Mouse (Mus musculus) yolk sac, embryonic 10.5 days (tissue): ENCODE measurements at regions not wholly inside any gene's neighbourhood (a gene's known extent, or its start where the extent isn't known, plus 50 kb on each side); places are given as distances from the start of the nearest gene placed in this dataset.
"Not testable (repeated sequence)": the region's sequence is repeated elsewhere in the genome, so short reads cannot be mapped to it uniquely, and the experiment has no call there.

Experiments
- DNase-seq: peaks from one replicate; pipeline ENCODE4 v3.0.0-alpha.2; 2017; ENCODE audit warnings: low spot score

- DNase-seq, result not testable (repeated sequence)
Measured at GRCm38 (mm10) chr14:53324367-53324766, 828.8 kb upstream of the Olfr1507 start.

- not testable (repeated sequence) for DNase-seq
Measured at GRCm38 (mm10) chr14:53318512-53319309, 823.2 kb upstream of the Olfr1507 start.

DNA sequence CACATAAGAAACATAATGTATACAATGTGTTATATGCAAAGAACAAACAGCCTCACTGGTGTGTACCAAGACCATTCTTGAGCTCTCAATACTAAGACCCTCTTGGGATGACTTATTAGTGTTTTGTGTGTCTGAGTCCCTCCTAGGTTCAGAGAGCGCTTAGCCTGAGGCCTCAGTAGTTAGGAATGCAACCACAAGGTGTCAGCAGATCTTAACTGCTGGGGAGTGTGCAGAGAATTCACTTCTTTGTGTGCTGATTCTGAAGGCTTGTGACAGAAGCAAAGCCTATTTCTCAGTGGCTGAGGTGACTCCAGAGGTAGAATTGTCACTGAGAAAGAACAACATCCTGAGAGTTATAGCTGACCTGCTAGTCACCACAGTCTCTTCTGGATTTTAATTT, 816.9 kb upstream of the Olfr1507 start:
- DNase-seq, result not testable (repeated sequence)

- not testable (repeated sequence) for DNase-seq
Measured at GRCm38 (mm10) chr14:53303179-53303578, 807.6 kb upstream of the Olfr1507 start.

DNA sequence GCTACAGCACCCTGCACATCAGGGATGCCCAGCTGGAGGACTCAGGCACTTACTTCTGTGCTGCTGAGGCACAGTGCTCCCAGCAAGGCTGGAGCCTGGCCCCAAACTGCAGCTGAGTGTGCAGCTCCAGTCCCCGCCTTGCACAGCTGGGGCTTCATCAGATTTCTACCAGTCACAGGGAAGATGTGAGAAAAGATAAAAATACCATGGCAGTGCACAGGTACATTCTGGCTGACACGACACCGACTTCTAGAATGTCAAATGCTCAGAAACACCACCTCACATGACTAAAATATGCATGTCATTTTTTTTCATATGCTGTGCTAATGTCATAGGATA, 806.9 kb upstream of the Olfr1507 start:
- not testable (repeated sequence) for DNase-seq

GRCm38 (mm10) chr14:53301722-53302490, 806.4 kb upstream of the Olfr1507 start:
- DNase-seq, result not testable (repeated sequence)

DNA sequence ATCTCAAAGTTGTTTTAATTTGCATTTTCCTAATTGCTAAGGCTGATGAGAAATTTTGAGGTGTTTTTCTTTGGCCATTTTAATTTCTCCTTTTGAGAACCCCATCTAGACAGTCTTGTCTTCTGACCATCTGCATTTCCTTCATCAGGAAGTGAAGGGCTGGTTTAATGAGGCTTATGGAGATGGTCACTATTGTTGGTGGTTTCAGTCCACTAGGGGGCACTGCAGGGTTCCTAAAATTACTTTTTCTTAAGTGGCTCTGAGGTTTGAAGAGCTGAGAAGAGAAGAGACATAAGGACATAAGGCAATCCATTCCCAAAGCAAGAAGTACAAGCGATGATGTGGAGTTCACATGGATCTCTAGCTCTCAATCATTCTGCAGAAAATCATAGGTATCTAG, 805.6 kb upstream of the Olfr1507 start:
- not testable (repeated sequence) for DNase-seq

DNA sequence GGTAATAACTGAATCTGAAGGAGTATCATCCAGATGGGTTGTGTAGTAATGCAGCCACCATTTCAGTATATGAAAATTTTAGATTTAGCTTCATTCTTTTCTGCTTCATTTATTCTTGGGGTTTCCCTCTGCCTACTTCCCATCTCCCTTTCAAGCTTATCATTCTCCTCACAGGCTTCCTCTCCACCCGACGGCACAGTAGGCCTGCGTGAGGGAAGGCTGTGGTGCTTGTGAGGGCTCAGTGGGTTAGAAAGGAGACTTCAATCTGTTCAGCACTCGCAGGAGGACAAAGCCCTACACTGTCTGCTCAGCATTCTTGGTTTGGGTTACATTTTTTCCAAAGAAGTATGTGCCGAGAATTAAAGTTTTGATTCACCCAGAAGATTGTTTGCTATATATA, 804.2 kb upstream of the Olfr1507 start:
- DNase-seq, result not testable (repeated sequence)

DNA sequence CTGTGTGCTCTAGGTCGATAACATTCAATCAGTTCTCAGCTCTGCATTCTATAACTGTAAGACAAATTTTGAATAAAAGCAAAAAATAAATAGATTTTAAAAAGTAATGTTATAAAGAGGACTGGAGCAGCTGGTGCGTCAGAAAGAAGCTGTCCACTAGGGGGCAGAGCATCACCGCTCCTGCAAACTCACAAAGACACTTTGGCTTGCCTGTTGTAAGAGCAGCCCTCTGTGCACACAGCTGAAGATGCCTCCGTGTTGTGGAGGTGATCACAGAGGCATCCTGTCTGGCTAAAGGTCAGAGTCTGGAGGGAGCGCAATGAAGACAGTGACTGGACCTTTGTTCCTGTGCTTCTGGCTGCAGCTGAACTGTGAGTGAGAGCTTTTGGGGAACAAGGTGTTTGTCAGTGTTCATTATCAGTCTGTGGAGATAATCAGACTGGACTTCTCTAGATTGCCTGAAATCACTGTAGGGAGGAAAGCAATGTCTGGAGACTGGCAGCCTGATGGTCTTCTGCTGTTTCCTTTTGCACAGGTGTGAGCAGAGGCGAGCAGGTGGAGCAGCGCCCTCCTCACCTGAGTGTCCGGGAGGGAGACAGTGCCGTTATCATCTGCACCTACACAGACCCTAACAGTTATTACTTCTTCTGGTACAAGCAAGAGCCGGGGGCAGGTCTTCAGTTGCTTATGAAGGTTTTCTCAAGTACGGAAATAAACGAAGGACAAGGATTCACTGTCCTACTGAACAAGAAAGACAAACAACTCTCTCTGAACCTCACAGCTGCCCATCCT, 788.0 kb upstream of the Olfr1507 start:
- DNase-seq, result not testable (repeated sequence)

DNA sequence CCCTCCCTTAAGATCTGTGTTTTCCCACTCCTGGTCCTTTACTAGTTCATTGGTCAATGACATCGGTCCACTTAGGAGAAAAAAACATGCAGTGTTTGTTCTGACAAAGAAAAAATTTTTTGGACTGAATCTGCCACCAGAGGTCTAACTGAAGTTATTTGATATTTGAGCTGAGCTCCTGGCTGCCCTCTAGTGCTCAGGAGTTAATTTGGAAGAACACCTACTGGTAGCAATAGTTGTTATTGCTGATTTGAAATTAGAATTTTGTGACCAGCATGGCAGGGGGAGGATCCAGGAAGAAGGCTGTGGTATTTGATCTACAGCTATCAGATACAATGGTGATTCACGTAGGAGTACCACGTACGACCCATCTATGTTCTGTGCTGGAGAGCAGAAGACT, 777.7 kb upstream of the Olfr1507 start:
- not testable (repeated sequence) for DNase-seq

DNA sequence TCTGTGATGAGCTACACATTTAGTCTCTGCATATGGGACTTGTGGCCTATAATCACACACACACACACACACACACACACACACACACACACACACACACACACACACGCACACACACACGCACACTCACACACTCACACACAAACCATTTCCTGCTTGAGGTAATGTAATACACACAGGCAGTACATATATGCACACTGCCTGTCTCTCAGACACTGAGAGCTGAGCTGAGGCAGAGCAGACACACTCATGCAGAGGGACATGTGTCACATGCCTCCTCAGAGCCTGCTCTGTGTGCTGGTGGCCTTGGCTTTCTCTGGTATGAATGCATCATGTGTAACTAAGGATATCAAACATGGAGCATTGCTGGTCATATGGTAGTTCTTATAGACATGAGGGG, 772.1 kb upstream of the Olfr1507 start:
- not testable (repeated sequence) for DNase-seq

DNA sequence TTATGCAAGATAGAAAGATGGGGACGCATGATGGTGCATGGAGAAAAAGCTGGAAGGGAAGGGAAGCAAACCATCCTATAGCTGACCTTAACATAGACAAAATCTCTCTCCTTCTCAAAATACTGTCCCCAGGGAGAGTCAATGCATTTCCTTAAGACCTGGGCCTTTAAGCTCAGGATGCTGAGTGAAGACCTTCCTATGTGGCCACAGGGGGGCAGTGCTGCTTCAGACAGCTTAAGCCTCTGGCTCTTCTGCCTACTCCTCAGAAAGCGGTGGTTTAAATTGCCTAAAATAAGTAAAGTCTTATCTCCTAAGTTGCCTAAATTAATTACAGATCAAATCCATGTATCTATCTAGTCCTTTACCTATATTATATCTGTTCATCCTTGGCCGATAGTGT, 760.4 kb upstream of the Olfr1507 start:
- DNase-seq, result not testable (repeated sequence)

- not testable (repeated sequence) for DNase-seq
Measured at GRCm38 (mm10) chr14:53253470-53253869, 757.9 kb upstream of the Olfr1507 start.

DNA sequence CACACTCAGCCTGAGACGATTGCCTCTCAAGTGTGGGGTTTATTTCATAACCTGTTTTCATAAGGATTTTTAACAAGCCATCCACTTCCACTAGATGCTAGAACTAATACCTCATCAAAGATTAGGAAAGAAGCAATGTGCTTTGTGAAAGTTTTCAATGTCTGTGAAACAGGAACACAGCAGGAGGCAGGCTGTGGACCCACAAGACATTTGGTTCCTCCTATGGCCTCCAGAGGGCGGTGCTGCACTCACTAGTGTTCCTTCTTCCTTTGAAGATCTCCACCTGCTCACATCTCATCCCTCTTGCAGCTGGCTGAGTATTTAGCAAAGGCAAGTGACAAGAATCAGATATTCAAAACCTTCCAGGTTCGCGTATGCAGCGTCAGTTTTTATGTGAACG, 735.6 kb upstream of the Olfr1507 start:
- DNase-seq, result not testable (repeated sequence)

- not testable (repeated sequence) for DNase-seq
Measured at GRCm38 (mm10) chr14:53224789-53225188, 729.2 kb upstream of the Olfr1507 start.

GRCm38 (mm10) chr14:53210554-53210953, 715.0 kb upstream of the Olfr1507 start:
- DNase-seq, result not testable (repeated sequence)

GRCm38 (mm10) chr14:53209258-53209657, 713.7 kb upstream of the Olfr1507 start:
- not testable (repeated sequence) for DNase-seq

GRCm38 (mm10) chr14:53190931-53191330, 695.4 kb upstream of the Olfr1507 start:
- not testable (repeated sequence) for DNase-seq

GRCm38 (mm10) chr14:53174099-53174498, 678.5 kb upstream of the Olfr1507 start:
- DNase-seq, result not testable (repeated sequence)

DNA sequence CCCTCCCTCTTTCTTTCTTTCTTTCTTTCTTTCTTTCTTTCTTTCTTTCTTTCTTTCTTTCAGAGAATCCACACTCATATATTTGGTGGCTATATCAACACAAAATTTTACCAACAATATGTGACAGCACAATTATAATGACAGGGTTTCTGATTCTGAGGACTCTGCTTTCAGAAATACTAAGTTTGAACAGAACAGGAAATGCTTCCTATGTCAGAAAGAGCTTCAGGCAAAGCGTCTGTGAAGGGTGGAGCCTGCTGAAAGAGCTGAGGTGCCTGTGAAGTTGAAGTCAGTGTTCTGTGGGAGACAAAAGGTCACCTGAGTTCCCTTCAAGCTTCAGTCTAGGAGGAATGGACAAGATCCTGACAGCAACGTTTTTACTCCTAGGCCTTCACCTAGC, 670.8 kb upstream of the Olfr1507 start:
- DNase-seq, result not testable (repeated sequence)

GRCm38 (mm10) chr14:53159012-53159411, 663.5 kb upstream of the Olfr1507 start:
- not testable (repeated sequence) for DNase-seq

- DNase-seq, result not testable (repeated sequence)
Measured at GRCm38 (mm10) chr14:53134783-53135182, 639.2 kb upstream of the Olfr1507 start.
